Mouse (Mus musculus) limb, embryonic 11.5 days (tissue): ENCODE measurements around the gene Pilrb2. TPM values are rescaled to one million over a fixed set of nuclear protein-coding genes. Genes with fewer than 3 reads are reported as not detected.
"Not testable (repeated sequence)": the region's sequence is repeated elsewhere in the genome, so short reads cannot be mapped to it uniquely, and the experiment has no call there.

Source experiments
- ATAC-seq: fragments of 200-750 bp; cut with Nextera tagmentation; 2 replicates; pipeline ENCODE4 v1.8.0; 2017; ENCODE audit warnings: low read depth; ENCODE audit not compliant: insufficient number of reproducible peaks, low FRiP score, low TSS enrichment
- DNase-seq: peaks from one replicate; pipeline ENCODE4 v3.0.0-alpha.2; 2015; ENCODE audit warnings: low spot score
- H3K27ac ChIP-seq: fragments of 300-500 bp; sonication (generic); replicated peaks from 2 replicates; pipeline ENCODE4 v1.5.1; 2014; ENCODE audit warnings: low read depth, mild to moderate bottlenecking, low read length
- H3K27me3 ChIP-seq: fragments of 300-500 bp; sonication (generic); 2 replicates; pipeline ENCODE4 v1.6.1; 2014; ENCODE audit warnings: mild to moderate bottlenecking, low read length, mixed read lengths; ENCODE audit not compliant: control insufficient read depth, insufficient read depth
- H3K36me3 ChIP-seq: fragments of 300-500 bp; sonication (generic); 2 replicates; pipeline ENCODE4 v1.6.1; 2014; ENCODE audit warnings: mild to moderate bottlenecking, low read length, moderate library complexity, mixed read lengths; ENCODE audit not compliant: control insufficient read depth, insufficient read depth
- H3K4me1 ChIP-seq: fragments of 300-500 bp; sonication (generic); 2 replicates; pipeline ENCODE4 v1.6.1; 2014; ENCODE audit warnings: low read length, mixed read lengths; ENCODE audit not compliant: control insufficient read depth, insufficient read depth
- H3K4me2 ChIP-seq: fragments of 300-500 bp; sonication (generic); 2 replicates; pipeline ENCODE4 v1.6.1; 2014; ENCODE audit warnings: low read depth, mild to moderate bottlenecking, moderate library complexity; ENCODE audit not compliant: severe bottlenecking
- H3K4me3 ChIP-seq: fragments of 300-500 bp; sonication (generic); 2 replicates; pipeline ENCODE4 v1.5.1; 2014; ENCODE audit warnings: low read depth, low read length
- H3K9ac ChIP-seq: fragments of 300-500 bp; sonication (generic); 2 replicates; pipeline ENCODE4 v1.6.1; 2014; ENCODE audit warnings: mild to moderate bottlenecking, low read length
- H3K9me3 ChIP-seq: fragments of 300-500 bp; sonication (generic); 2 replicates; pipeline ENCODE4 v1.6.1; 2016; ENCODE audit warnings: low read length; ENCODE audit not compliant: control insufficient read depth
- WGBS: fragments of 180-500 bp; shearing (Covaris S2); extraction: QIAGEN DNeasy Blood & Tissue Kit; methylation state at CpG from one replicate; pipeline ENCODE4 v1.1.7; 2014; 5-methylcytosine and 5-hydroxymethylcytosine counted together
- polyA plus RNA-seq: library from polyadenylated mRNA; unstranded; fragments of >200 nt; fragmentation: Nextera tagmentation; extraction: Ambion mirVana; gene quantifications from 2 replicates; pipeline ENCODE4 v1.2.1, GENCODE M21; 2014

Gene Pilrb2
- polyA plus RNA-seq, 1 experiment from 2014 or later: not detected

GRCm38 (mm10) chr5:137854907-137855306 is 16.7 kb downstream of the Pilrb2 start:
- ATAC-seq, H3K9me3 ChIP-seq, H3K27me3 ChIP-seq, H3K4me1 ChIP-seq, H3K9ac ChIP-seq, H3K27ac ChIP-seq, DNase-seq, H3K4me2 ChIP-seq, H3K4me3 ChIP-seq, H3K36me3 ChIP-seq: not testable (repeated sequence)
- 78% methylated on average over 3 of the region's 3 CpGs for WGBS

GRCm38 (mm10) chr5:137850313-137850712 is 21.3 kb downstream of the Pilrb2 start:
- not testable (repeated sequence) for H3K27ac ChIP-seq, H3K36me3 ChIP-seq, H3K9me3 ChIP-seq, H3K4me2 ChIP-seq, ATAC-seq, H3K27me3 ChIP-seq, H3K9ac ChIP-seq, H3K4me3 ChIP-seq, H3K4me1 ChIP-seq, DNase-seq
- 86% methylated on average over 1 of the region's 1 CpGs for WGBS

- not testable (repeated sequence) for H3K36me3 ChIP-seq, H3K27me3 ChIP-seq, H3K4me3 ChIP-seq, H3K9me3 ChIP-seq, H3K9ac ChIP-seq, DNase-seq, H3K27ac ChIP-seq, ATAC-seq, H3K4me2 ChIP-seq, H3K4me1 ChIP-seq
Observed at GRCm38 (mm10) chr5:137837110-137837509, 34.5 kb downstream of the Pilrb2 start.

GRCm38 (mm10) chr5:137836611-137837010 is 35.0 kb downstream of the Pilrb2 start:
- Histone ChIP-seq H3K4me3 (no peak overlapping the region), H3K4me1 (no peaks in the 10 kb centered on the region), H3K36me3 (no peaks in the 10 kb centered on the region), H3K9me3 (no peaks in the 10 kb centered on the region), H3K9ac (no peak overlapping the region), H3K27ac (no peak overlapping the region), H3K27me3 (no peaks in the 10 kb centered on the region), H3K4me2 (no peak overlapping the region)
- ATAC-seq (no peak), DNase-seq (no peak)

DNA sequence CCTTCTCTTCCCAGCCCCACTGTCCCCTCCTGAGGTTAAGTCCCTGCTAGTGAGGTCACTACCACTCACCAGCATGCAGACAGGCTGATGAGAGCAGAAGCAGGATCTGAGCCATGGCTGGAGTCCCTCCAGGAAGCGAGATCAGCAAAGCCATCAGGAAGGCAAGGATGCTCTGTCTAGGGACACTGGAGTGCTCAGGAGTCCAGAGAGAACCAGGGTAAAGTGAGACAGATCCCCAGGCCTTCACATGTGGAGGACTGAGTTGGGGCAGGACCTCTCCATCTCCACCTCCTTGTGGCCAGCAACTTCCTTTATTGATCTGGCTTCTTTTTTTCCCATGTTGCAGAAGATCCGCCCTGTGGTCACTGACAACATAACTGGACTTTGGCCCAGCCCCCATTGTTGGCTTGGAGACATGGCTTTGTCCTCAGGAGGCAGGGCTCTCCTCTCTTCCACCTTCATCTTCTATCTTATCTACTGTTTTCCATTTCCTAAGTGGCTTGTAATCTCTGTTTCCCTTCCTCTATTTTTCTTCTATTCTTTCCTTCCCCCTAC is 35.6 kb downstream of the Pilrb2 start, which contains the start of gene Pilra:
Pilra (minus strand) TSS at position 316 of the 555 bp plus-strand sequence.
- H3K4me2 ChIP-seq, DNase-seq, H3K4me1 ChIP-seq, H3K36me3 ChIP-seq, H3K4me3 ChIP-seq, H3K9ac ChIP-seq, H3K27ac ChIP-seq, H3K27me3 ChIP-seq, ATAC-seq, H3K9me3 ChIP-seq: not testable (repeated sequence)
- 75% methylated on average over 2 of the region's 2 CpGs for WGBS

DNA sequence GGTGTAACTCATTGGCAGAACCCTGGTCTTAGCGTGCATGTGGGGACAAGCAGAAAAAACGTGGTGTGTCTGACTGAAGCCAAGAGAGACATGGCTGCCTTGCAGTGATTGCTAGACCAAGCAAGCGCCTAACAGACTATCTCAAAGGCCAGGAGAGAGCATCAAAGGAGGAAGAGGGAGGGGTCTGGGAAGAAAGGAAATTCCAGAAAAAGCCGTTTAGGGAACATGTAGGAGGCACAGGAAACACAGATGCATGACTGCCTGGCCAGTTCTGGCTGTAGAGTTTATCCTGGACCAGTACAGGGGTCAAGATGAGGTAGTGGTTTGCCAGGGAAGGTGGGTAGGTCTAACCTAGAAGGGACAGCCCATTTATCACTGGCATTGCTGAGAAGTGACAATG is 38.1 kb downstream of the Pilrb2 start:
- Histone ChIP-seq H3K27me3 (no peaks in the 10 kb centered on the region), H3K9me3 (no peaks in the 10 kb centered on the region), H3K4me2 (no peak overlapping the region), H3K27ac (no peak overlapping the region), H3K4me3 (no peak overlapping the region), H3K9ac (no peak overlapping the region), H3K4me1 (no peaks in the 10 kb centered on the region), H3K36me3 (no peaks in the 10 kb centered on the region)
- DNase-seq (no peak), ATAC-seq (no peak)
- 47% methylated on average over 4 of the region's 4 CpGs for WGBS

DNA sequence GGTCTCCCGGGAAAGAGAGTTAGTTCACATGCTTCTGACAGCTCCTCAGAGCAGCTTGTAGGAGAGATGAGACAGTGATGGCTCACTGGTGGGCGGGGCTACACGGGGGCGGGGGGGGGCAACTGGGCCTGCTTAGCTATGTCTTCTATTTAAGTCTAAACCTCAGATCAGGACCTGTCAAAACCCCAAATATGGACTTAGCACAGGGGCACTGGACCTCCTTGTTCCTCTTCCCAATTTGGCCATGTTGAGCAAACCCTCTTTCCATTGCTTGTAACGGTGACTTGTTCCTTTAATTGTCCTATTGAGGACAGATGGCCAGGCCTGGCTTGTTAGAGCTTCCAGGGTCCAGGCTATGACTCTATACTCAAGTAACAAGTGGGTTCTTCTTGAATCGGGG is 40.1 kb downstream of the Pilrb2 start:
- ATAC-seq: no peak
- Histone ChIP-seq H3K9me3 (no peaks in the 10 kb centered on the region), H3K27me3 (no peaks in the 10 kb centered on the region), H3K36me3 (no peaks in the 10 kb centered on the region), H3K9ac (no peak overlapping the region), H3K27ac (no peak overlapping the region), H3K4me3 (no peak overlapping the region), H3K4me2 (no peak overlapping the region), H3K4me1 (no peaks in the 10 kb centered on the region)
- WGBS: 72% methylated on average over 6 of the region's 6 CpGs
- DNase-seq: no peak

DNA sequence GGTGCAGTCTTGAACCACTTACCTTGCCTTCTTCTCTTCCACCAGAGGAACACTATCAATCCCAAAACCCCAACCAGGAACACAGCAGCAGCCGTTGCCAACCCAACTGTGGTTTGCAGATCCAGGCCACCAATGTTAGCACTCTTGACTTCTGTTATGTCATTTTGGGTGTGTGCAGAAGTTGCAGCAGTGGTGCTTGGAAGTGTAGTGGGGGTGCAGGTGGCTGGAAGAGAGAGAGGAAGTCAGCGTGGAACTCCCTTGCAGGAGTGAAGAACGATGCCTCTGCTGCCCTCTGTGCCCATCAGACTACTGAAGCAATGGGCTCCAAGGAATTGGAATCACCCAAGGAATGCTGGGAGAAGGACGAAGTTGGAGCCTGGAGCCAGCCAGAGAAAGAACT is 40.5 kb downstream of the Pilrb2 start:
- Histone ChIP-seq H3K4me1 (no peaks in the 10 kb centered on the region), H3K27ac (no peak overlapping the region), H3K4me3 (no peak overlapping the region), H3K36me3 (no peaks in the 10 kb centered on the region), H3K9ac (no peak overlapping the region), H3K4me2 (no peak overlapping the region), H3K27me3 (no peaks in the 10 kb centered on the region), H3K9me3 (no peaks in the 10 kb centered on the region)
- 93% methylated on average over 4 of the region's 4 CpGs for WGBS
- DNase-seq (no peak), ATAC-seq (no peak)

DNA sequence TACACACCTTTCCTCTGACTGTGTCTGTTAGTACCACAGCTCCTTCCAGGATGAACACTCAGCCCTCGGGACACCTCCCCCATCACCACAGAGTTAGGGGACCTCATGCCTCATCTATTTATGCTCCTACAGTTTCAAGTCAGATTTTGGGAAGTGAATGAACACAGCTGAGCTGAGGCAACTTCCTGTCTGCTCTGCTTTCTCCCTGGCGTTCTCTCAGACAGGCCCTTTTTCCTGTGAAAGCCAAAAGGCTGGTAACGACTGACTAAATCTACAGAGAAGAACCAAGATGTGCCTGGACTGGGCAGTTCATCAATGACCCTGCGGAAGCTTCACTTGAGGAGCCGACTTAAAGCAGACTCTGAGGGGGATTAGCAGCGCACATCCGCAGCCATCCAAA is 41.4 kb downstream of the Pilrb2 start:
- H3K27ac ChIP-seq: no peak overlapping the region
- H3K9ac ChIP-seq: no peak overlapping the region
- no peak overlapping the region for H3K4me2 ChIP-seq
- no peaks in the 10 kb centered on the region for H3K9me3 ChIP-seq
- 84% methylated on average over 7 of the region's 7 CpGs for WGBS
- H3K36me3 ChIP-seq: no peaks in the 10 kb centered on the region
- H3K4me1 ChIP-seq: no peaks in the 10 kb centered on the region
- ATAC-seq (no peak), DNase-seq (no peak)
- no peak overlapping the region for H3K4me3 ChIP-seq
- H3K27me3 ChIP-seq: no peaks in the 10 kb centered on the region
